Mouse (Mus musculus): ENCODE data around the gene Csf3. TPM values are rescaled to one million over a fixed set of nuclear protein-coding genes. Genes with fewer than 3 reads are reported as not detected.
A peak's percentile ranks its signal among the peaks of the same experiment; 100 is the strongest.
"Not testable (repeated sequence)": the region's sequence is repeated elsewhere in the genome, so short reads cannot be mapped to it uniquely, and the experiment has no call there.

Csf3 gene
- total RNA-seq, 2 experiments from 2014 or later: not detected

- peak; percentile 65 to 87 for DNase-seq (ENCODE audit: low spot score in 2 of 2)
- intact Hi-C loops (cut with DNase I): no loop called here
Measured at GRCm38 (mm10) chr11:98721458-98722226, 20.6 kb downstream of the Csf3 start.

- intact Hi-C loops (cut with DNase I): no loop called here
- DNase-seq (ENCODE audit: low spot score in 2 of 2): no peak
Measured at GRCm38 (mm10) chr11:98723098-98723497, 22.0 kb downstream of the Csf3 start.

- no peak for DNase-seq (ENCODE audit: low spot score in 2 of 2)
- intact Hi-C loops (cut with DNase I): no loop called here
Measured at GRCm38 (mm10) chr11:98725926-98726506, 25.0 kb downstream of the Csf3 start.

GRCm38 (mm10) chr11:98729119-98729588 is 28.1 kb downstream of the Csf3 start, which contains the start of gene Med24:
Gene Med24 (minus strand): TSS chr11:98729435.
- DNase-seq (ENCODE audit: low spot score in 2 of 2): peak; percentile 91 to 97
- intact Hi-C loops (cut with DNase I): no loop called here

- no peak for DNase-seq (ENCODE audit: low spot score in 2 of 2)
- intact Hi-C loops (cut with DNase I): no loop called here
Measured at GRCm38 (mm10) chr11:98730727-98731126, 29.7 kb downstream of the Csf3 start.

- DNase-seq (ENCODE audit: low spot score in 2 of 2): peak; percentile 75 to 80
- intact Hi-C loops (cut with DNase I): no loop called here
Measured at GRCm38 (mm10) chr11:98731134-98731533, 30.1 kb downstream of the Csf3 start.

GRCm38 (mm10) chr11:98734020-98734419 is 33.0 kb downstream of the Csf3 start:
- DNase-seq (ENCODE audit: low spot score in 2 of 2): no peak
- intact Hi-C loops (cut with DNase I): no loop called here

- no peak for DNase-seq (ENCODE audit: low spot score in 2 of 2)
- intact Hi-C loops (cut with DNase I): no loop called here
Measured at GRCm38 (mm10) chr11:98735111-98735510, 34.0 kb downstream of the Csf3 start.

- DNase-seq (ENCODE audit: low spot score in 2 of 2): no peak
- intact Hi-C loops (cut with DNase I): no loop called here
Measured at GRCm38 (mm10) chr11:98736176-98736575, 35.1 kb downstream of the Csf3 start.

GRCm38 (mm10) chr11:98737220-98737619 is 36.2 kb downstream of the Csf3 start:
- intact Hi-C loops (cut with DNase I): not testable (repeated sequence)

GRCm38 (mm10) chr11:98738428-98738911 is 37.4 kb downstream of the Csf3 start:
- intact Hi-C loops (cut with DNase I): no loop called here
- DNase-seq (ENCODE audit: low spot score in 2 of 2): peak; percentile 73 to 90

More at GRCm38 (mm10) chr11:98737220-98737619, 36.2 kb downstream of the Csf3 start:
- not testable (repeated sequence) for DNase-seq (ENCODE audit: low spot score in 2 of 2)

- intact Hi-C loops (cut with DNase I): no loop called here
- no peak for DNase-seq (ENCODE audit: low spot score in 2 of 2)
Measured at GRCm38 (mm10) chr11:98738925-98739324, 37.9 kb downstream of the Csf3 start.

GRCm38 (mm10) chr11:98740026-98740392 is 38.9 kb downstream of the Csf3 start:
- intact Hi-C loops (cut with DNase I): loop anchor here (2.0 kb wide), 1 partner anchor 47 kb away; no protein-coding TSS in a partner anchor
- DNase-seq (ENCODE audit: low spot score in 2 of 2): peak; percentile 52 to 69

- peak; percentile 70 to 77 for DNase-seq (ENCODE audit: low spot score in 2 of 2)
- intact Hi-C loops (cut with DNase I): loop anchor here (1.0 to 2.0 kb wide), 2 partner anchors 15 to 46 kb away; no protein-coding TSS in a partner anchor
Measured at GRCm38 (mm10) chr11:98740393-98741050, 39.5 kb downstream of the Csf3 start, which contains the start of gene Thra. Gene Thra (plus strand): TSS chr11:98740638.

GRCm38 (mm10) chr11:98741051-98741620 is 40.1 kb downstream of the Csf3 start:
- intact Hi-C loops (cut with DNase I): loop anchor here (1.0 to 2.0 kb wide), 2 partner anchors 14 to 46 kb away; no protein-coding TSS in a partner anchor
- peak in 1 of 2 experiments; percentile 49 for DNase-seq (ENCODE audit: low spot score in 2 of 2)

GRCm38 (mm10) chr11:98741622-98742396 is 40.7 kb downstream of the Csf3 start:
- intact Hi-C loops (cut with DNase I): loop anchor here (1.0 to 2.0 kb wide), 2 partner anchors 13 to 45 kb away; no protein-coding TSS in a partner anchor
- peak in 1 of 2 experiments; percentile 78 for DNase-seq (ENCODE audit: low spot score in 2 of 2)

- DNase-seq (ENCODE audit: low spot score in 2 of 2): no peak
- intact Hi-C loops (cut with DNase I): no loop called here
Measured at GRCm38 (mm10) chr11:98742397-98743291, 41.6 kb downstream of the Csf3 start.

All from left cerebral cortex, postnatal 14 days (tissue).